Mouse (Mus musculus) neutrophil, adult 5-6 weeks (primary cell): ENCODE results near the gene Rps15. TPM values are rescaled to one million over a fixed set of nuclear protein-coding genes. Genes with fewer than 3 reads are reported as not detected.
A peak's percentile ranks its signal among the peaks of the same experiment; 100 is the strongest.

ENCODE experiments used
- ATAC-seq: fragments of 151-379, 151-347 bp; 2 replicates; pipeline ENCODE4 v1.8.0; 2017; ENCODE audit warnings: mild to moderate bottlenecking, moderate TSS enrichment; ENCODE audit not compliant: insufficient number of reproducible peaks, poor library complexity, low FRiP score, severe bottlenecking; ENCODE audit errors: extremely low read depth
- total RNA-seq: library from RNA; stranded (forward); fragments of 200-1000 nt; gene quantifications from 2 replicates; pipeline ENCODE4 v1.2.3, GENCODE M21; 2017

Gene Rps15
- total RNA-seq, 1 experiment from 2014 or later, result 1,847 TPM

DNA sequence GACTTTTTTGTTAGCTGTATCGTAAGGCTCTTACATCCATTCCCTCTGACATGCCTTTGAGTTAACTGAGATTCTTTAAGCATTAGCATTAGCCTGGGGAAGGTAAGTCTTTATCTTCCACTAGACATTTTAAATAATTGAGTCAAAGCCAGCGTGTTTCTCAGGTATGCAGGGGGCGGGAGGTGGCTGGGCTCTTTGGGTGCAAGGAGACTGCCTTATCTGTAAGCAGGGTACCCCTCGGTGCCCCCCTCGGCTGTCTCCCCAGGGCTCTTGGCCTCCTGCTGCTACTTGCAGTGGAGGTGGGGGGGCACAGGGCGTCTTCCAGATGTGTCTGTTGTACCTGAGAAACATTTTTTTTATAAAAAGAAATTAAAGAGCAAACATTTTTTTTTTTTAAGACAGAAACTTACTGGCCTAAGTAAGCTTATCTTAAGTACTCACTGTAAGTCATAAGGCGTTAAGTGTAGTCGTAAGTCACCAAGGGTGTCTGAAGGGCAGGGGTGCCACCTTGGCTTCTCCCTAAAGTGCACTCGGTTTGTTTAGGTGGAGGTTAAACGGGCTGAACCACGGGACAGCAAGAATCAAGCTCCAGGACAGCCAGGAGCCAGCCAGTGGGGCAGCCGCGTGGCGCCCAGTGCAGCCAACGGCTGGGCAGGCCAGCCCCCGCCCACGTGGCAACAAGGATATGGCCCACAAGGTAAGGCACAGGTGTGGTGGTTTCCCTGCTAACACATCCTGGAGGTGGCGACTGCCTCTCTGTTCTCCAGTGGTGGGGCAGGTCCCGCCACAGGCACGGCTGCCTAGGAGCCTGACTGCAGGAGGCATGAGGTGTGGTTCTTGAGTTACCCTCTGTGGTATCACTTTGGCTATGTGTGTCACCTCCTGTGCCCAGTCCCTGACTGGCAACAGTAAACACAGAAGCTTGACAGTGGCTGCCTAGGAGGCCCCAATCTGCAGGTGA, 9.5 kb upstream of the Rps15 start:
- no peak for ATAC-seq

DNA sequence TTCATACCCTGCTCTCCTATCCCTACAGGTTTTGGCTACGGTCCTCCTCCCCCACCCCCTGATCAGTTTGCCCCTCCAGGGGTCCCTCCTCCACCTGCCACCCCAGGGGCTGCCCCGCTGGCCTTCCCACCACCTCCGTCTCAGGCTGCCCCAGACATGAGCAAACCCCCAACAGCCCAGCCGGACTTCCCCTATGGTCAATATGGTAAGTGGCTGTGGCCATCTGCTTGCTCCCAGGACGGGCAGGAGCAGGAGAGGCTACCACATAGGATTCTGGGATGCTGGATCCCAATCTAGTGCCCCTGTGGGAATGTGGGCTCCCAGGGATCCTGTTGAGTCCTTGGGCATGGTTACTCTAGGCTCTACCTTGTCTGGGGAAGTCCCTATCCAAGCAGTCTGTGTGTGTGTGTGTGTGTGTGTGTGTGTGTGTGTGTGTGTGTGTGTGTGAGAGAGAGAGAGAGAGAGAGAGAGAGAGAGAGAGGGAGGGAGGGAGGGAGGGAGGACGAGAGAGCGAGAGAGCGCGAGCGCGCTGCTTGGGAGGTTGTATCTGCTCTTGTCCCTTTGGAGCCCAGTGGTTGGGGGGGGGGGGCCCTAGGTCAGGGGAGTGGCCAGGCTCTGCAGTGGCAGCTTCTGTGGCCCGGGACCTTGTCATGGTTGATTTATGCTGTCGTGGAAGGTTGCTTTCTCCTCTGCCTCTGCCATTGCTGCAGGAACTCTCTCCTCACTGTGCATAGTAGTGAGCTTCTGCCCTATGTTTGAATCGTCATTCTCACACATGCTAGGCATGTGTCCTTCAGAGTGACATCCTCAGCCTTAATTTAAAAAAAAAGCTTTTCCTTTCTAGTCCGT, 6.8 kb upstream of the Rps15 start:
- no peak for ATAC-seq

DNA sequence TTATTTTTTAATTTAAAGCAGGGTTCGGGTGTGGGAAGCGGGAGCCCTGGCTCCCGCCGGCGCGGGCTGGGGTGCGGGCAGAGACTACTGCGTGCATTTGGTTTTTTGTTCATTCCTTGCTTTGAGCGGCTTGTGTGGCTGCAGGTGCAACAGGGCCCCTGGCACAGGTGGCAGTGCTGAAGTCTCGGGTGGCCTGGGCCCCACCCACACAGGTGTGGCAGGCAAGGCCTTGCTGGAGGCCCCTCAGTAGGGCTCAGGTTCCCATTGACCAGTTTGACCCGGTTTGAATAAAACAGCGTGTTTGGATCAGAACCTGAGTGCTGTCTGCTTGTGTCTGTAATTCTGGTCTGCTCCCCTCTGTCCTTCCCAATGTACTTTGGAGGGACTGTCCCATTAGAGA, 4.2 kb upstream of the Rps15 start:
- ATAC-seq, result no peak

DNA sequence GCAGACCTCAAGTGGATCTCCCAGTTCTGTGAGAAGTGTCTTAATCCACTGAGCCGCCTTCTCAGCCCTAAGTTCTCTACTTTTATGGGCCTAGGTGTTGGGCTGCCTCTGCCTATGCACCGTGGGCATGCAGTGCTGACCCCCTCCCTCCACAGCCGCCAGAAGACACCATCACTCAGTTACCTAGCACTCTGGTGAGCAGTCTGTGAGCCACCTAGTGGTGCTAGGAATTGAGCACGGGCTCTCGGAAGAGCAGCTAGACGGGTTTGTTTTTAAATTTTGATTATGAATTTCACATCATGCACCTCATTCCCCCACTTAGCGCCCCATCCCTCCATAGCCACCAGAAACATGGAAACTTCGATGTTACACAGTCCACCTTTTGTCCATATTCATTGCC, 3.6 kb upstream of the Rps15 start:
- ATAC-seq, result no peak

DNA sequence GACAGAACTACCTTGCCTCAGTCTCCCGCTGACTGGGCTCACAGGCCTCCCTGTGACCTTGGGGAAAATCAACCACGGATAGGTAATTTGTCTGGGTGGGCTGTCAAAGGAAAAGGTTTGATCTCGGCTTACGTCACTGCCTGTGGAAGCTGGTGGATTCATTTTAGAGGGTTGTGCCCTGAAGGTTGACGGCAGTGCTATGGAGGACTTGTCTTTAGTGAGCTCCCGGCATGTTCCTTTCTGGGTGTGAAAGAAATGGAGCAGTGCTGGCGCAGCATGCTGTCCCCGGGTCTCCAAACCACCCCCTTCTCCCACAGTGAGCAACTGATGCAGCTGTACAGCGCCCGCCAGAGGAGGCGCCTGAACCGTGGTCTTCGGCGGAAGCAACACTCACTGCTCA, 1.1 kb downstream of the Rps15 start:
- ATAC-seq, result no peak

DNA sequence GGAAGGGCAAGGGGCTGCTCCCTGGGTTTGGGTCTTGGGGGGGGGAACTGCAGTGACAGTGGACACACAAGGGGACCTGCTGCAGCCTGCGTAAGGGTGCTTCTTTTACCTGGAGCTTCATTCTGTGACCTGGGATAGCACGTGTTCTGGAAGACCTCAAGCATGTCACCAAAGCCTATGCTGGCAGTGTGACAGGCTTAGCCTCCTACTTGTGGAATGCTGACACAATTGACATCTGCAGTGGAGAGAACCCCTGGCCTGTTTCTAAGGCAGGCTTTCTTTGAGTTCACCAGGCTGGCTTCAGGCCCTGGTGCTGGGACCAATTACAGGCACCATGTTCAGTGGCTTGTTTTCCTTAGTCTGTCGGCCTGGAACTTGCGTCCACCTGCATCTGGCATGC, 2.1 kb downstream of the Rps15 start:
- ATAC-seq, result no peak

DNA sequence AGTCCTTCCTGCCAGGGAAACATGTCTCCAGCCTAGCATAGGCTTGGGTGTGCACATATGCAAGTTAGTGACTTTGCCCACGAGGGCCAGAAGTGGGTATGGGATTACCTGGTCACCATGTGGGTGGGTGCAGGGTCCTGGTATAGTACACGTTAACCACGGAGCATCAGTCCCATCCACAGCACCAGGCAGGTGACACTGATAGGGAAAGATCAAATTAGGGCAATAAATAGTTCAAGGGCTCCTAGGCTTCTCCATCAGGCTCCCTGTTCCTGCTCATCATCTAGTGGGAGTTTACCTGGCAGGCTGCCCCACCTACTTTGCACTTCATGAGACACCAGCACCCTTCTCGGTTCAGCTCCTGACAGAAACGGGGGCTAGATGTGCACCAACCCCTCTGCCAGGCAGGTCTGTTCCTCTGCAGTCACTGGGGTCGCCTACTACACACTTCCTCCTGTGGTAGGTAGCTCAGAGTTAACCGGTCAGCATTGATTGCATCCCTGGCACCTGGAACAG, 2.6 kb downstream of the Rps15 start:
- ATAC-seq, result no peak

DNA sequence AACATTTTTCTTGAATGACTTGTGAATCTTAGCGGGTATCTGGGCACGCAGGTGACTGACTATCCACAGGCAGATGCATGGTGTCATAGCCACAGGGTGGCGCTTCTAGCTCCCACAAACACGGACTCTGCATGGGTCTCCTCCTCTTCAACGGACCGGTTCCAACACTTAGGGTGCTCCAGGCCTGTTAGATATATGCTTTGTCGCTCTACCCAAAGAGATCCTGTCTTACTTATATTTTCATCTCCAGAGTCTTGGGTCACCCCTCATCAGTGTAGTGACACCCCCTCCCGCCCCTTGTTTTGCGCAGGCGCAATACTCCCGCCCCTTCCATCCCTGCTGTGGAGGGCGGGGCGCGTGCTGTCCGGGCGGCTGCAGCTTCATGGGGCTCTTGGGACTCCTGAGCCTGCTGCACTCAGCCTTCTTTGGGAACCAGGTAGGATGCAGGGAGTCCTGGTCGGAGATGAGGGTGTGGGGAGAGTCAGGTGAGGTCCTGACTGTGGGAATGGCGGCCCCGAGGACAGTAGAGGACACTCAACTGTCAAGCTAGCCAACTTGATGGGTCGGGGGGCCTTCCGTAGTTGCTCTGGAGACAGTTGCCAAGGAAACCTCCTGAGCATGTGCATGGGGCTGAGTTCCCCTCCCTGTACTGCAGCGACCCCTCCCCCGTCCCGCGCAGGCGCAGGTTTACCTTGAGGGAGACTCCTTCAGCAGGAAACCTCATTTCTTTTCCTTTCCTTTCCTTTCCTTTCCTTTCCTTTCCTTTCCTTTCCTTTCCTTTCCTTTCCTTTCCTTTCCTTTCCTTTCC, 3.6 kb downstream of the Rps15 start, which contains the start of gene Apc2:
Gene Apc2 (plus strand): TSS at position 360 of the 808 bp plus-strand sequence.
- peak; percentile 39; the same call in 1 of the 2 replicates for ATAC-seq

DNA sequence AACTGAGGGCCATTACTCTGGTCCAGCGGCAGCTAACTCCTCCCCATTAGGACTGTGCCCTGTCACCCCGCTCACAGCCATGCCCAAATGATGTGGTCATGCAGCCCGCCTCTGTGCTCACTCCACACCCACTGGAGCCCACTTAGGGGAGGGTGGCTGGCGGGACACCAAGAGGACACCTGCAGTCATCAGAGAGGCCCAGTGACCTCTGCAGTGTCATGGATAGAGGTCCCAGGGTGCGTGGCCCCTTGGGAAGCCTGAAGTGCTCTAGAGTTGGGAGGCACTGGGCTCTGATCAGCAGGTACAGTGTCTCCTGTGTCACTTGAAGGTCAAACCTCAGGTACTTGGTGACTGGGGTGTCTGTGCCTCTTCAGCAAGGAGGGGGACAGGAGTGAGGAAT, 4.6 kb downstream of the Rps15 start:
- ATAC-seq, result no peak

DNA sequence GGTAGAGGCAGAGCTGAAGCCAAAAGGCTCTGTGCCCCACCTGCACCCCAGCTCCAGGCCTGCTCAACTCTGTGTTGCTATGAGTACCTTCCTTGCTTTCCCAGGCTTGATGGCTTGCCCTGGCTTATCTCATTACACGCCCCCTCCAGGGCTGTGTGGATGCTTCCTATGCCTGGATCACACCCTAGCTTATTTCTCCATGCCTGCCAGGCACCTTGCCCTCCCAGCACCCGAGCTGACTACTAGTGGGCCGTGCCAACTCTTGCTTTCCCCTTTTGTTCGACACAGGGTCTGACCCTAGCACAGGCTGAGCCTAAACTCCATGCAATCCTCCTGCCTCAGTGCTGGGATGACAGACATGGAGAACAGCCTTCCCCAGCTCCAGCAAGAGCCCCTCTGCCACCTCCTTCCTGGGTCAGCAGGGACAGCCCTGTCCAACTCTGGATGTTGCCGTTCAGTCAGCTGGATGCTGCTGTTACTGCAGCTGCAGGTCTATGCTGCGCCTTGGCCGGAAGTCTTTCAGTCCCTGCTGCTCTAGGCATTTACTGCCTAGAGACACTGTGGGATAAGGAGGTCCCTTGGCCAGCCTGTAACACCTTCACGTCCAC, 5.4 kb downstream of the Rps15 start:
- no peak for ATAC-seq

DNA sequence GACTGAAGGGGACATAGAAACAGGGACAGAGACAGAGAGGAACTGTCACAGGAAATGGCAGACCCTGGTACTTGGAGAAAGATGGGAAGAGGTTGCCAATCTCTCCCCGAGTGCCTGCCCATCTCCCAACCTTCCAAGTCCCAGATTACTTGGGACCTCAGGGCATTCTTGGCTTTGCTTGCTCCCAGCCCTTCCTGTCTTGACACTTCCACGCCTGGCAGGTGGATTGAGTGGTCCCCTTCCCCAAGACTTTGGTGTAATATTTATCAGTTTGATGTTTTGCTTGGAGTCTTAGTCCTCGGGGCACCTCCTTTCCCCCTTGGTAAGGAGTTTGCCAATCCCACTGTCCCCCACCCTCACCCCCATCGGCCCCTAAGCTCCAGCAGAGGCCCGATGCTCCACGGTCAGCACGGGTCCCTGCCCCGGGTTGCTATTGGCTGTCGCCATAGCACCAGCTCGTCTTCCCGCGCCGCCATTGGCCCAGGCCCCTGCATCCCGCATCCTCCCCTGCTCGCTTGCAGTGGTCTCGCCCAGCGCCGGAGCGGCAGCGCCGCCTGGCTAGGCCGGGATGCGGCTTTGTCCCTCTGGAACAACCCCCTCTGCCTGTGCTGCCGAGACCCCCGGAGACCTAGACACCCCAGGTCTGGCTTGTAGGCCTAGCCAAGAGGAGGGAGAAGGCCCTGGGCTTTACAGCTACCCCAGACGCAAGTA, 6.5 kb downstream of the Rps15 start:
- no peak for ATAC-seq

DNA sequence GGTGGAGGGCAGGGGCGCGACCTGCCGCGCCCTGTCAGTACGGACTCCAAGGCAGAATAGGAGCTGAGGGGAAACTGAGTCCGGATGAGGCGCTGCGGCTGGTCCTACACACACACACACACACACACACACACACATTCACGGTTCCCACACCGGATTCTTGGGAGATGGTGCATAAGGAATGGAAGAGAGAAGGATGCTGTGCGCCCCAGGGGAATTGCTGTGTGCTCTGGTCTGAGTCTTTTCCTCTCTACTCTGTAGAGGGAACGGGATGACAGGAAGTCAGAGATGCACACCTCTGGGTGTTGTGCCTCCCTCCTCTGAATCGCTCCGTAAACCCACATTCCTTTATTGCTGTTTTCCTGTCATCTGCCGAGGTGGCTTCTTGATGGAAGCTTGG, 7.0 kb downstream of the Rps15 start:
- no peak for ATAC-seq

DNA sequence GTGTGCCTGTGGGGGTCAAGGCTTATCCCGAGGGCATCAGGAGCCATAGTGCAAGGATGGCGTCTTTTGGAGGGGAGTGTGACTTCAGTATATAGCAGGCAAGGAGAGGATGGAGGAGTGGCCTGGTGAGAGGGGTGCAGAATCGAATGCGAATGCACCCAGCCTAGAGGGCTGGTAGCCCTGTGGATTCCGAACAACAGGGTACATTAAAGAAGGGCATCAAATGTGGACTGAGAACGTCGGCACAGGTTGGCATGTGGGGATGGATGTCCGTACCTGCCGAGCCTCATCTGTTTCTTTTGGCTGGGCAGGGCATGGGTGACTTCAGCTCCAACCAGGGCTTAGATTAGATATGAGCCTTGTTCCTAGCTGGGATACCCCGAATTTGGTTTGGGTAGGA, 7.6 kb downstream of the Rps15 start:
- ATAC-seq, result no peak

DNA sequence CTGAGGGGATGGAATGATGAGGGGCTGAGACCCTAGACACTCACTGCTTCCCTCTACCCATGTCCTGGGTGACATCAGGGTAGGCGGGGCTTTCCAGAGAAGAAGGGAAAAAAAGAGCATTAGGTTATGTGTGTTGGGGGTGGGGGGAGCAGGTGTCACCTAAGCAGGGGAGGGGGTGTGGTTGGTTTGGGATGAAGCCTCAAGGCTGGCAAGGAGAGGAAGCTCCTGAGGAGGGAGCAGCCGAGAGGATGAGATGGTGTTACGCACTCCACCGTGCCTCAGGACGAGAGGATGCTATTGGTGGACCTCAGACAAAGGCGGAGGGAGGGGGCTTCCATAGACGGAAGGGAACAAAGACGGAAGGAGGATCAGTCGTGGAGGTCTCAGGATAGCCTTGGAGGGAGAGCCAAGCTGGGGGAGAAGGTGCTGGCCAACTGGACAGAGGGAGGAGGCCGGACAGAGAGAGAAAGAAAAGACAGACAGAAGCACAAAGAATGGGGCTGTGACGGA, 8.5 kb downstream of the Rps15 start:
- ATAC-seq, result no peak

DNA sequence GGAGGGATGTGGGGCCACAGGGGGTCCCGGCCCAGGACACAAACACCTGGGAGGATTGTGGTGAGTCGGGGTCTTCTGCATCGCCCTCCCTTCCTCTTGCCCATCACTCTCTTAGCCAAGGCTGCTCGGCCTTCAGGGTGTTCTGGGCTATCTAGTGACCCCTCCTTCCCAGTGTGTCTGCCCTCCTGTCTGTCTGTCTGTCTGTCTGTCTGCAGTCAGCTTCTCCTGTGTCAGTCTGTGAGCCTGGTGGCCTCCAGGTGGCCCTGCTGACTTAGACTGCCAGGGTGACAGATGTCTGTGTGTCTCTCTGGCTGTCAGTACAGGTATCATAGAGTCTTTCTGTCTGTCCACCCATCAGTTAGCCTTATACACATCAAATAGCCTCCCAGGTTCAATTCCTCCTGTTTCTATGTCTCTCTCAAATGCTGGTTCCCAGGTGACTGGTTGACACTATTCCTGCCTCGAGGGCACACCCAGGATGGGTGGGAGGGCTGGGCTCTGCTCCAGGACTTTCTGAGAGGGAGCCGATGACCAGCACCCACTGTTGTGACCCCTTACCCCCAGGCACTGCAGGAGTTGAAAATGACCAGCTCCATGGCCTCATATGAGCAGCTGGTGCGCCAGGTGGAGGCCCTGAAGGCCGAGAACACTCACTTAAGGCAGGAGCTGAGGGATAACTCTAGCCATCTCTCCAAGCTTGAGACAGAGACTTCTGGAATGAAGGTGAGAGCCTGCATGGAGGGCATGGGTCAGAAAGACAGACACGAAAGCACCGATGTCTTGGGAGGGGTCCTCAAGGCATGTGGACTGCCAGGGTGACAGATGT, 9.2 kb downstream of the Rps15 start:
- ATAC-seq, result no peak

DNA sequence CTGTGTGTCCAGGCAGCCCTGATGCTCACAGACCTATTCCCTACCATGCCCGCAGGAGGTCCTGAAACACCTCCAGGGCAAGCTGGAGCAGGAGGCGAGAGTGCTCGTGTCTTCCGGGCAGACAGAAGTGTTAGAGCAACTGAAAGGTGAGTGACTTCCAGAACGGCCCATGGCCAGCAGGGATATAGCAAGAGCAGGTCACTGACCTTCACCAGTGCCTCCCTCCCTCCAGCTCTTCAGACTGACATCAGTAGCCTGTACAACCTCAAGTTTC, 9.8 kb downstream of the Rps15 start:
- ATAC-seq, result no peak

DNA sequence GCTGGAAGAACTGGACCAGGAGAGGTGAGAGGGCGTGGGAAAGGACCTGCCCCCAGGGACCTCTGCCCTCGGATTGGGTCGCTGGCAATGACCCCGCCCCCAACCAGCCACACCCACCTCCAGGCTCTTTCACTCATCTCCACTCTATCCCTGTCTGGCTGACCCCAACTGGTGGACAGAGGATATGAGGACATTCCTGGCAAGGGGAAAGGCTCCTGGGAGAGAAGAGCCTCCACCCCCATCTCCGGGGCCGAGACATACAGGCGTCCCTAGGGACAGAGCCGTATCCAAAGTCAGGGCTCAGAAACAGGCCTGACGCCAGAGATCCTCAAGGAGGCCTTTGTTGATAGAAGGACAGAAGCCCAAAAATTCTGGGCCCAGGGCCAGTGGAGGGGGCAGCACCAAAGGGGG, 10.2 kb downstream of the Rps15 start:
- no peak for ATAC-seq
